Mouse (Mus musculus) stomach, postnatal 0 days (tissue): ENCODE measurements around the gene Gm21987. TPM values are rescaled to one million over a fixed set of nuclear protein-coding genes. Genes with fewer than 3 reads are reported as not detected.

Experiments used
- ATAC-seq: fragments of 200-750 bp; cut with Nextera tagmentation; 2 replicates; pipeline ENCODE4 v1.8.0; 2017; ENCODE audit not compliant: low FRiP score, low TSS enrichment
- DNase-seq: peaks from one replicate; pipeline ENCODE4 v3.0.0-alpha.2; 2016; ENCODE audit warnings: low spot score
- H3K27ac ChIP-seq: fragments of 300-500 bp; sonication (generic); replicated peaks from 2 replicates; pipeline ENCODE4 v1.5.1; 2014; ENCODE audit warnings: mild to moderate bottlenecking, control low read depth
- H3K27me3 ChIP-seq: fragments of 300-500 bp; sonication (generic); 2 replicates; pipeline ENCODE4 v1.6.1; 2014; ENCODE audit warnings: low read length; ENCODE audit not compliant: control insufficient read depth, insufficient read depth
- H3K36me3 ChIP-seq: fragments of 300-500 bp; sonication (generic); 2 replicates; pipeline ENCODE4 v1.6.1; 2014; ENCODE audit warnings: low read length, mixed read lengths; ENCODE audit not compliant: control insufficient read depth, insufficient read depth
- H3K4me1 ChIP-seq: fragments of 300-500 bp; sonication (generic); replicated peaks from 2 replicates; pipeline ENCODE4 v1.6.1; 2014; ENCODE audit warnings: antibody characterized with exemption; ENCODE audit not compliant: control insufficient read depth, insufficient read depth
- H3K4me2 ChIP-seq: fragments of 300-500 bp; sonication (generic); replicated peaks from 2 replicates; pipeline ENCODE4 v1.6.1; 2014; ENCODE audit warnings: low read depth, mild to moderate bottlenecking, control low read depth, moderate library complexity
- H3K4me3 ChIP-seq: fragments of 300-500 bp; sonication (generic); 2 replicates; pipeline ENCODE4 v1.5.1; 2014; ENCODE audit warnings: low read depth, low read length, control low read depth
- H3K9ac ChIP-seq: fragments of 300-500 bp; sonication (generic); 2 replicates; pipeline ENCODE4 v1.6.1; 2014; ENCODE audit warnings: mild to moderate bottlenecking, low read length, control low read depth, mixed read lengths
- H3K9me3 ChIP-seq: fragments of 300-500 bp; sonication (generic); 2 replicates; pipeline ENCODE4 v1.6.1; 2016; ENCODE audit warnings: low read length; ENCODE audit not compliant: control insufficient read depth
- CTCF ChIP-seq: IDR thresholded peaks from 2 replicates; pipeline ENCODE4 v1.5.1; 2016; ENCODE audit warnings: antibody characterized with exemption, low read depth, mild to moderate bottlenecking, moderate library complexity
- EP300 ChIP-seq: optimal IDR thresholded peaks from 2 replicates; pipeline ENCODE3; 2016; ENCODE audit warnings: antibody characterized with exemption
- WGBS: fragments of 180-500 bp; shearing (Covaris S2); extraction: QIAGEN DNeasy Blood & Tissue Kit; methylation state at CpG from one replicate; pipeline ENCODE4 v1.1.7; 2014; 5-methylcytosine and 5-hydroxymethylcytosine counted together
- polyA plus RNA-seq: library from polyadenylated mRNA; unstranded; fragments of >200 nt; fragmentation: Nextera tagmentation; extraction: Ambion mirVana; gene quantifications from 2 replicates; pipeline ENCODE4 v1.2.1, GENCODE M21; 2015

The Gm21987 gene
- polyA plus RNA-seq, 1 experiment from 2014 or later, result not detected

GRCm38 (mm10) chr16:38344941-38345725 lies 1.7 kb upstream of the Gm21987 start:
- Histone ChIP-seq H3K4me1 (0 out of 2 replicates have a peak, but pooled peaks cover 2% of the 10 kb centered on the region), H3K27me3 (no peaks in the 10 kb centered on the region), H3K4me2 (no peak overlapping the region), H3K36me3 (no peaks in the 10 kb centered on the region), H3K4me3 (no peak overlapping the region), H3K9ac (no peak overlapping the region), H3K27ac (no peak overlapping the region), H3K9me3 (no peaks in the 10 kb centered on the region)
- peak; percentile 73 for TF ChIP-seq CTCF
- TF ChIP-seq EP300, result no peak
- WGBS, result 68% methylated on average over 3 of the region's 3 CpGs
- ATAC-seq (peak; percentile 28; the same call in 1 of the 2 replicates), DNase-seq (no peak)

- ATAC-seq (no peak), DNase-seq (no peak)
- peak overlapping the region; percentile 83 for H3K4me3 ChIP-seq
- H3K9me3 ChIP-seq, result no peaks in the 10 kb centered on the region
- peaks cover 4% of the 10 kb centered on the region; the same call in 1 of the 2 replicates for H3K36me3 ChIP-seq
- peak overlapping the region; percentile 90 for H3K9ac ChIP-seq
- no peaks in the 10 kb centered on the region for H3K4me1 ChIP-seq
- WGBS, result 58% methylated on average over 6 of the region's 6 CpGs
- H3K4me2 ChIP-seq, result peak overlapping the region; percentile 72
- no peaks in the 10 kb centered on the region for H3K27me3 ChIP-seq
- H3K27ac ChIP-seq, result no peak overlapping the region
- TF ChIP-seq EP300 (no peak), CTCF (no peak)
Measured at GRCm38 (mm10) chr16:38347588-38347987, 748 bp downstream of the Gm21987 start.

GRCm38 (mm10) chr16:38348217-38348761 lies 1.4 kb downstream of the Gm21987 start:
- Histone ChIP-seq H3K27me3 (no peaks in the 10 kb centered on the region), H3K36me3 (peaks cover 4% of the 10 kb centered on the region; the same call in 1 of the 2 replicates), H3K4me2 (no peak overlapping the region; the same call in 1 of the 2 replicates), H3K4me1 (no peaks in the 10 kb centered on the region), H3K4me3 (no peak overlapping the region), H3K9ac (no peak overlapping the region), H3K9me3 (no peaks in the 10 kb centered on the region), H3K27ac (no peak overlapping the region)
- ATAC-seq (no peak), DNase-seq (no peak)
- no peak for TF ChIP-seq EP300
- TF ChIP-seq CTCF, result no peak
- 77% methylated on average over 9 of the region's 9 CpGs for WGBS

GRCm38 (mm10) chr16:38349881-38350280 lies 3.0 kb downstream of the Gm21987 start:
- no peaks in the 10 kb centered on the region for H3K4me1 ChIP-seq
- H3K4me3 ChIP-seq, result no peak overlapping the region
- peak overlapping the region; percentile 58 for H3K27ac ChIP-seq
- no peak overlapping the region for H3K4me2 ChIP-seq
- no peak overlapping the region for H3K9ac ChIP-seq
- ATAC-seq (no peak), DNase-seq (no peak)
- no peaks in the 10 kb centered on the region for H3K27me3 ChIP-seq
- H3K9me3 ChIP-seq, result no peaks in the 10 kb centered on the region
- TF ChIP-seq CTCF (no peak), EP300 (no peak)
- WGBS, result 96% methylated on average over 1 of the region's 2 CpGs
- peaks cover 4% of the 10 kb centered on the region; the same call in 1 of the 2 replicates for H3K36me3 ChIP-seq

- ATAC-seq, result peak; percentile 79
- peaks cover 4% of the 10 kb centered on the region; the same call in 1 of the 2 replicates for H3K36me3 ChIP-seq
- no peak overlapping the region for H3K4me2 ChIP-seq
- no peaks in the 10 kb centered on the region for H3K27me3 ChIP-seq
- TF ChIP-seq EP300, result no peak
- no peaks in the 10 kb centered on the region for H3K9me3 ChIP-seq
- no peaks in the 10 kb centered on the region for H3K4me1 ChIP-seq
- no peak overlapping the region for H3K9ac ChIP-seq
- H3K4me3 ChIP-seq, result no peak overlapping the region
- 48% methylated on average over 7 of the region's 7 CpGs for WGBS
- H3K27ac ChIP-seq, result peak overlapping the region; percentile 58
- peak; percentile 61 for DNase-seq
Measured at GRCm38 (mm10) chr16:38350361-38350855, 3.6 kb downstream of the Gm21987 start.

- Histone ChIP-seq H3K4me1 (no peaks in the 10 kb centered on the region), H3K9ac (no peak overlapping the region), H3K27me3 (no peaks in the 10 kb centered on the region), H3K4me3 (no peak overlapping the region), H3K9me3 (no peaks in the 10 kb centered on the region), H3K4me2 (no peak overlapping the region), H3K36me3 (peaks cover 4% of the 10 kb centered on the region; the same call in 1 of the 2 replicates), H3K27ac (no peak overlapping the region)
- 58% methylated on average over 6 of the region's 6 CpGs for WGBS
- DNase-seq (no peak), ATAC-seq (no peak)
- TF ChIP-seq EP300, result no peak
- peak; percentile 7; the same call in 1 of the 2 replicates for TF ChIP-seq CTCF
Measured at GRCm38 (mm10) chr16:38350939-38351338, 4.1 kb downstream of the Gm21987 start.
